Mouse (Mus musculus): ENCODE measurements at regions not wholly inside any gene's neighbourhood (a gene's known extent, or its start where the extent isn't known, plus 50 kb on each side); places are given as distances from the start of the nearest gene placed in this dataset.

DNA sequence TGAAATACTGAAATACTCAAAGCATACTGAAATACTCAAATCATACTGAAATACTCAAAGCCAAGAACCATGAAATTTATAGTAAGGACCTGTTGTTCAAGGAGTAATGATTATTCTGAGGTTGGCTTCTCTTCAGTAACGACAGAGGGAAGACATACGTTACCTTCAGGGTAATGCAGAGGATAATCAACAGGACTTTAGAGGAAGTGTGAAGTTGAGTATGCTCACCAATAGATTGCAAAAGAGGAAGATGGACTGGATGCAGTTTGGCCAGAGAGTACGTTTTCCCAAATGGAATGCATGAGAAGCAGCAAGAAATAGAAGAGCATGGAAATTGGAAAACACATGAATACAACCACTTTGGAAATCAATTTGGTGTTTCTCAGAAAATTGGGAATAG lies 79.1 kb upstream of the Pdc start:
- TF ChIP-seq CTCF (IDR thresholded peaks at IDR 0.05; ENCODE audit: control insufficient read depth, insufficient read depth, insufficient read length): no peak
- no peak for TF ChIP-seq FOSL1 (IDR thresholded peaks at IDR 0.05; ENCODE audit: insufficient read depth, low read length, poor library complexity, severe bottlenecking)
- no peak for TF ChIP-seq MYOG (IDR thresholded peaks at IDR 0.05; ENCODE audit: control insufficient read depth, extremely low read depth, insufficient read length)
- TF ChIP-seq USF1 (IDR thresholded peaks at IDR 0.05; ENCODE audit: low read depth): no peak
- no peak for TF ChIP-seq MAX (IDR thresholded peaks at IDR 0.05)
- TF ChIP-seq MYOD1 (IDR thresholded peaks at IDR 0.05; ENCODE audit: control insufficient read depth, insufficient read length, low read depth): no peak
- no peak for TF ChIP-seq CEBPB (IDR thresholded peaks at IDR 0.05; ENCODE audit: low read depth)
- no peaks in the 10 kb centered on the region for H3K27me3 ChIP-seq (ENCODE audit: control insufficient read depth, insufficient read depth, insufficient read length)

GRCm38 (mm10) chr1:150241153-150241552 lies 78.1 kb upstream of the Pdc start:
- Histone ChIP-seq H3K79me3 (ENCODE audit: low read depth) (no peaks in the 10 kb centered on the region), H3ac (ENCODE audit: control insufficient read depth, insufficient read length, low read depth) (no peak overlapping the region), H3K36me3 (ENCODE audit: control insufficient read depth, insufficient read depth) (no peaks in the 10 kb centered on the region)

More for the DNA sequence above, 79.1 kb upstream of the Pdc start:
- Histone ChIP-seq H3K36me3 (ENCODE audit: control insufficient read depth, insufficient read depth) (no peaks in the 10 kb centered on the region), H3ac (ENCODE audit: control insufficient read depth, insufficient read length, low read depth) (no peak overlapping the region), H3K4me3 (ENCODE audit: insufficient read depth, poor library complexity, severe bottlenecking) (no peak overlapping the region), H3K79me2 (ENCODE audit: control insufficient read depth, insufficient read depth) (no peaks in the 10 kb centered on the region), H3K79me3 (ENCODE audit: low read depth) (no peaks in the 10 kb centered on the region)

GRCm38 (mm10) chr1:150242108-150242507 lies 77.1 kb upstream of the Pdc start:
- H3K27me3 ChIP-seq (ENCODE audit: control insufficient read depth, insufficient read depth, insufficient read length): no peaks in the 10 kb centered on the region
- H3K79me2 ChIP-seq (ENCODE audit: control insufficient read depth, insufficient read depth): no peaks in the 10 kb centered on the region
- no peak for TF ChIP-seq CEBPB (IDR thresholded peaks at IDR 0.05; ENCODE audit: low read depth)
- no peak for TF ChIP-seq MYOG (IDR thresholded peaks at IDR 0.05; ENCODE audit: control insufficient read depth, extremely low read depth, insufficient read length)
- no peak for TF ChIP-seq CTCF (IDR thresholded peaks at IDR 0.05; ENCODE audit: control insufficient read depth, insufficient read depth, insufficient read length)
- no peak for TF ChIP-seq USF1 (IDR thresholded peaks at IDR 0.05; ENCODE audit: low read depth)
- TF ChIP-seq MAX (IDR thresholded peaks at IDR 0.05): no peak
- TF ChIP-seq MYOD1 (IDR thresholded peaks at IDR 0.05; ENCODE audit: control insufficient read depth, insufficient read length, low read depth): no peak
- TF ChIP-seq FOSL1 (IDR thresholded peaks at IDR 0.05; ENCODE audit: insufficient read depth, low read length, poor library complexity, severe bottlenecking): no peak
- H3K36me3 ChIP-seq (ENCODE audit: control insufficient read depth, insufficient read depth): no peaks in the 10 kb centered on the region
- no peak overlapping the region for H3K4me3 ChIP-seq (ENCODE audit: insufficient read depth, poor library complexity, severe bottlenecking)
- no peak overlapping the region for H3ac ChIP-seq (ENCODE audit: control insufficient read depth, insufficient read length, low read depth)
- H3K79me3 ChIP-seq (ENCODE audit: low read depth): no peaks in the 10 kb centered on the region

More at GRCm38 (mm10) chr1:150241153-150241552, 78.1 kb upstream of the Pdc start:
- no peak overlapping the region for H3K4me3 ChIP-seq (ENCODE audit: insufficient read depth, poor library complexity, severe bottlenecking)
- H3K79me2 ChIP-seq (ENCODE audit: control insufficient read depth, insufficient read depth): no peaks in the 10 kb centered on the region
- H3K27me3 ChIP-seq (ENCODE audit: control insufficient read depth, insufficient read depth, insufficient read length): no peaks in the 10 kb centered on the region
- TF ChIP-seq MAX (IDR thresholded peaks at IDR 0.05) (no peak), FOSL1 (IDR thresholded peaks at IDR 0.05; ENCODE audit: insufficient read depth, low read length, poor library complexity, severe bottlenecking) (no peak), CTCF (IDR thresholded peaks at IDR 0.05; ENCODE audit: control insufficient read depth, insufficient read depth, insufficient read length) (no peak), MYOG (IDR thresholded peaks at IDR 0.05; ENCODE audit: control insufficient read depth, extremely low read depth, insufficient read length) (no peak)

DNA sequence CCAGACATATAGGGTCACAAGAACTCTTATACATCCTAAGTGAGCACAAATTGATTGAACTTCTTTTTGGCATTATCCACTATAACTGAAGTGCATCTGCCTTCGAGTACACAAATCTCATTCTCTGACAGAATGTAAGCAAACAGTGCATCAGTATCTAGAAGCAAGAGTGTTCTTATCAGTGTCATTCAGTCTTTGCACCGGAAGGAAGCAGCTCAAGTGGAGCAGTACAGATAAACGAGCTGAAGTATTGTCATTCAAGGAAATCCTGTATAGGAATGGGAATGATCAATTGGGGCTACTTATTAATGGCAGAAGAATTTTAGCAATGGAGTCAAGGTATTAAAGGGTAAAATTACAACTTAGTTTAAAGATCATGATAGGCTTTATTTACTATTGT lies 74.3 kb upstream of the Pdc start:
- H3K36me3 ChIP-seq (ENCODE audit: control insufficient read depth, insufficient read depth): no peaks in the 10 kb centered on the region
- H3K79me2 ChIP-seq (ENCODE audit: control insufficient read depth, insufficient read depth): no peaks in the 10 kb centered on the region
- no peak overlapping the region for H3ac ChIP-seq (ENCODE audit: control insufficient read depth, insufficient read length, low read depth)
- H3K79me3 ChIP-seq (ENCODE audit: low read depth): no peaks in the 10 kb centered on the region
- no peak for TF ChIP-seq MYOG (IDR thresholded peaks at IDR 0.05; ENCODE audit: control insufficient read depth, extremely low read depth, insufficient read length)
- no peak for TF ChIP-seq MYOD1 (IDR thresholded peaks at IDR 0.05; ENCODE audit: control insufficient read depth, insufficient read length, low read depth)
- TF ChIP-seq MAX (IDR thresholded peaks at IDR 0.05): no peak
- no peak for TF ChIP-seq FOSL1 (IDR thresholded peaks at IDR 0.05; ENCODE audit: insufficient read depth, low read length, poor library complexity, severe bottlenecking)
- no peak for TF ChIP-seq CEBPB (IDR thresholded peaks at IDR 0.05; ENCODE audit: low read depth)
- TF ChIP-seq USF1 (IDR thresholded peaks at IDR 0.05; ENCODE audit: low read depth): no peak
- TF ChIP-seq CTCF (IDR thresholded peaks at IDR 0.05; ENCODE audit: control insufficient read depth, insufficient read depth, insufficient read length): no peak
- H3K4me3 ChIP-seq (ENCODE audit: insufficient read depth, poor library complexity, severe bottlenecking): no peak overlapping the region
- H3K27me3 ChIP-seq (ENCODE audit: control insufficient read depth, insufficient read depth, insufficient read length): no peaks in the 10 kb centered on the region

- H3K36me3 ChIP-seq (ENCODE audit: control insufficient read depth, insufficient read depth): no peaks in the 10 kb centered on the region
- no peak for TF ChIP-seq MYOG (IDR thresholded peaks at IDR 0.05; ENCODE audit: control insufficient read depth, extremely low read depth, insufficient read length)
- TF ChIP-seq MAX (IDR thresholded peaks at IDR 0.05): no peak
- TF ChIP-seq FOSL1 (IDR thresholded peaks at IDR 0.05; ENCODE audit: insufficient read depth, low read length, poor library complexity, severe bottlenecking): no peak
- no peak for TF ChIP-seq CEBPB (IDR thresholded peaks at IDR 0.05; ENCODE audit: low read depth)
- no peak for TF ChIP-seq CTCF (IDR thresholded peaks at IDR 0.05; ENCODE audit: control insufficient read depth, insufficient read depth, insufficient read length)
- no peak for TF ChIP-seq MYOD1 (IDR thresholded peaks at IDR 0.05; ENCODE audit: control insufficient read depth, insufficient read length, low read depth)
- no peak for TF ChIP-seq USF1 (IDR thresholded peaks at IDR 0.05; ENCODE audit: low read depth)
Observed at GRCm38 (mm10) chr1:150251422-150251821, 67.8 kb upstream of the Pdc start.

GRCm38 (mm10) chr1:150251876-150252275 lies 67.3 kb upstream of the Pdc start:
- Histone ChIP-seq H3K4me3 (ENCODE audit: insufficient read depth, poor library complexity, severe bottlenecking) (no peak overlapping the region), H3K36me3 (ENCODE audit: control insufficient read depth, insufficient read depth) (no peaks in the 10 kb centered on the region), H3K79me2 (ENCODE audit: control insufficient read depth, insufficient read depth) (no peaks in the 10 kb centered on the region), H3K79me3 (ENCODE audit: low read depth) (no peaks in the 10 kb centered on the region), H3ac (ENCODE audit: control insufficient read depth, insufficient read length, low read depth) (no peak overlapping the region), H3K27me3 (ENCODE audit: control insufficient read depth, insufficient read depth, insufficient read length) (no peaks in the 10 kb centered on the region)
- no peak for TF ChIP-seq FOSL1 (IDR thresholded peaks at IDR 0.05; ENCODE audit: insufficient read depth, low read length, poor library complexity, severe bottlenecking)
- TF ChIP-seq MYOD1 (IDR thresholded peaks at IDR 0.05; ENCODE audit: control insufficient read depth, insufficient read length, low read depth): no peak
- TF ChIP-seq CTCF (IDR thresholded peaks at IDR 0.05; ENCODE audit: control insufficient read depth, insufficient read depth, insufficient read length): no peak
- no peak for TF ChIP-seq USF1 (IDR thresholded peaks at IDR 0.05; ENCODE audit: low read depth)

More at GRCm38 (mm10) chr1:150251422-150251821, 67.8 kb upstream of the Pdc start:
- Histone ChIP-seq H3K79me3 (ENCODE audit: low read depth) (no peaks in the 10 kb centered on the region), H3K79me2 (ENCODE audit: control insufficient read depth, insufficient read depth) (no peaks in the 10 kb centered on the region), H3K27me3 (ENCODE audit: control insufficient read depth, insufficient read depth, insufficient read length) (no peaks in the 10 kb centered on the region), H3K4me3 (ENCODE audit: insufficient read depth, poor library complexity, severe bottlenecking) (no peak overlapping the region), H3ac (ENCODE audit: control insufficient read depth, insufficient read length, low read depth) (no peak overlapping the region)

Data from C2C12 (cell line).